Mouse (Mus musculus) right cerebral cortex, postnatal 10 days (tissue): ENCODE measurements around the gene Lyrm4.
A peak's percentile ranks its signal among the peaks of the same experiment; 100 is the strongest.

Experiments
- DNase-seq, 2 experiments: peaks; one replicate each; pipeline ENCODE4 v3.0.0; 2021; ENCODE audit warnings: low spot score in 2 of 2

Gene Lyrm4

GRCm38 (mm10) chr13:36105591-36105990, 11.7 kb downstream of the Lyrm4 start:
- no peak for DNase-seq

- no peak for DNase-seq
Measured at GRCm38 (mm10) chr13:36096684-36097383, 20.5 kb downstream of the Lyrm4 start.

DNA sequence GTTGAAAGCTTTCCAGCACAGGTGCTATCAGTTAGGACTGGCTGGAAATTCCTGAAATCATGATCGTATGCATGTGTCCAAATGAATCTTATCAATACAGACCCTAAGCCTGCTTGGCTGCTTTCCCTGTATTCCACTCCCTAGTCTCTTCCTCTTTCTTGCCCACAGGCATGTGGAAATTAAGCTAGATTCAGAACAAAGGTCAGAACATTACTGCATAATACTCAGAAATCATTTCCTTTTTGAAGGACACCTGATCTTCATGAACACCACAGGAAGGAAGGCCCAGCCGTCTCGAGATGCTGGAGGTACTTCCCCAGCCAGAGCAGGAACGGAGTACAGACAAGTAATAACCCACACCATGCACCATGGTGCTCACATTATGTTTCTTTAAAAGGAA, 29.2 kb downstream of the Lyrm4 start:
- no peak for DNase-seq

GRCm38 (mm10) chr13:36087427-36087826, 29.9 kb downstream of the Lyrm4 start:
- no peak for DNase-seq

GRCm38 (mm10) chr13:36086608-36087391, 30.5 kb downstream of the Lyrm4 start:
- no peak for DNase-seq

DNA sequence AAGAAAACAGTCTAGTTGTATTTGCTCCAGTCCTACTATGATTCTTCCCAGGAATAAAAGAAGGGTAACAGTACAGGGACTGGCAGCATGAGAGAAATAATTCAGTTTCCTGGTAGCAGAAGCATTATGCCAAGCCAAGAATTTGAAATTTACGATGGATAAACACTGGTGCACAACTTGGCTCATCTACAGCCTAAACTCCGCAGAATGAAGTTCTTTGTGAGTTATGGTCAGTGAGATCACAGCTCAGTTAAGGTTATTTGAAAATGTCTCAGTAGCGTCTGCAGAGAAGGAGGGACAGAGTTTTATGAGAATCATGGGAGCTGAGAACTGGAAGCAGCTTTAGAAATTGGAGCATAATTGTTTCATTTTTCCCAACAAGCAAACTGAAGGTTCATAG, 31.4 kb downstream of the Lyrm4 start:
- no peak for DNase-seq

DNA sequence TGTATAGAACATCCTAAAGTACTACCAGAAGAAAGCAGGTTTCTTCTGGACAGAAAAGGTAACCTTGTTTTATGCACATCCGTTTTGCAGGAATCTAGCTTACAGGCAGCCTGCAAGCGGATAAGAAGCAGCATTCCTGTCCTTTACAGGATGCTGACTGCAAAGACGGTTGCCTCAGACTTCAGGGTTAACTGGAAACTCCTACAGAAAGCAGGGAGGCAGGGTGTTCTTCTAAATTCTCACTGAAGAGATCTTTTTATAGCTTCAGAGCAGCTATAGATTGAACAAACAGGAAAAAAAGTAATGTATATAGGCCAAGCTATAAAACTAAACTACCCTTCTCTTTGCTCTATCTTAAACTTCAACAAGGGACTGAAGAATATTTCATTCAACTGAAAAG, 32.6 kb downstream of the Lyrm4 start:
- no peak for DNase-seq

GRCm38 (mm10) chr13:36081591-36081990, 35.7 kb downstream of the Lyrm4 start:
- DNase-seq: no peak

- DNase-seq: no peak
Measured at GRCm38 (mm10) chr13:36074484-36074883, 42.8 kb downstream of the Lyrm4 start.

DNA sequence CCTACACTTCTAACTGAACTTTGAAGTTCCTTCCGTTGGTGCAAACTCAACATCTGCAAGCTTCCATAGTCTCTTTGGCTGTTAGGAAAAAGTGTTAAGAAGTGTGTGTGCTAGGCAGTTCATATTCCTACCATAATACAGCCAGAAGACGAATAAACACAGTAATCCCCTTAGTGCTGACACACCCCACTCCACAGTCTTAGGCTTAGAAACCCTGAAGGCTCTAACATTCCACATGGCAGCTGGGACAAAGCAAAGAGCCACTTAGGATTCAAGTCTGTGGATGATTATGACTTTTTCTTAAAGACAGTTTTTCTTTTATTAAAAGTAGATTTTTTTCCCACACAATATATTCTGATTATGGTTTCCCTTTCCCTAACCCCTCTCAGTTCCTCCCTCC, 50.6 kb downstream of the Lyrm4 start:
- no peak for DNase-seq

DNA sequence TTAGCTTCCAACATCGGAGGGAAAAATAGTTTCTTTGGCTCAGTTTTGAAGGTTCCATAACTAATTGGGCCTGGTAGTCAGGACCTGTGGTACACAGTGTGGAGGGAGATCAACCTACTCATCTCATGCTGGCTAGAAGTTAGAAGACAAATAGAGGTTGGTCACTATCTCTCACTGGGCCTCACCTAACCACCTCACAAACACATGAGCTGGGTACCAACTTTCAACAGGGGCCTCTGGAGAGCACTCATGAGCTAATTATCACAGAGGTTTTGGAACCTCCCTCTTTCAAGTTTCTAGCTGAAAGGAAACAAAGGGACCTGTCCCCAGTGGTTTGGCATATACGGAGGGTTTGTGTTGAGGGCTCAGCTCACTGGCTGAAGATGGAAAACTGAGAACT, 59.8 kb downstream of the Lyrm4 start:
- DNase-seq: no peak

DNA sequence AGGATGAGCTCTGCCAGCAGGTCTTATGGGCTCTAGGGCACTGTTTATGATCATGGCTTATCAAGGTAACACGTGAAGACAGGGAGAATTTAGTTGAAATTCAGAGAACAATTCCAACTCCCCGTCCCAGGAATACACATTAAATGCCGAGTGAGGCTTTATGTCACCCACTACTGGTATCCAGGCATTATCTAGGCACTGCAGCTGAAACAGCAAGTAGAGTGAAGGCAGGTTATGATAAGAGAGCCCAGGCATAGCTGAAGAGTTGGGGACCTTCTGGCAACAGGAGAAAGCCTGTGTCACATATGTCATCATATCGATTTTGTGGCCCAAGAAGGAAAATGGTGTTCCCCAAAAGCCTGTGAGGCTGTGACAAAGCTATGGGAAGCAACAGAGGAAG, 60.4 kb downstream of the Lyrm4 start:
- DNase-seq: no peak

- DNase-seq: no peak
Measured at GRCm38 (mm10) chr13:36056509-36056908, 60.8 kb downstream of the Lyrm4 start.

- no peak for DNase-seq
Measured at GRCm38 (mm10) chr13:36035528-36035927, 81.8 kb downstream of the Lyrm4 start.

GRCm38 (mm10) chr13:36031959-36032358, 85.4 kb downstream of the Lyrm4 start:
- no peak for DNase-seq

DNA sequence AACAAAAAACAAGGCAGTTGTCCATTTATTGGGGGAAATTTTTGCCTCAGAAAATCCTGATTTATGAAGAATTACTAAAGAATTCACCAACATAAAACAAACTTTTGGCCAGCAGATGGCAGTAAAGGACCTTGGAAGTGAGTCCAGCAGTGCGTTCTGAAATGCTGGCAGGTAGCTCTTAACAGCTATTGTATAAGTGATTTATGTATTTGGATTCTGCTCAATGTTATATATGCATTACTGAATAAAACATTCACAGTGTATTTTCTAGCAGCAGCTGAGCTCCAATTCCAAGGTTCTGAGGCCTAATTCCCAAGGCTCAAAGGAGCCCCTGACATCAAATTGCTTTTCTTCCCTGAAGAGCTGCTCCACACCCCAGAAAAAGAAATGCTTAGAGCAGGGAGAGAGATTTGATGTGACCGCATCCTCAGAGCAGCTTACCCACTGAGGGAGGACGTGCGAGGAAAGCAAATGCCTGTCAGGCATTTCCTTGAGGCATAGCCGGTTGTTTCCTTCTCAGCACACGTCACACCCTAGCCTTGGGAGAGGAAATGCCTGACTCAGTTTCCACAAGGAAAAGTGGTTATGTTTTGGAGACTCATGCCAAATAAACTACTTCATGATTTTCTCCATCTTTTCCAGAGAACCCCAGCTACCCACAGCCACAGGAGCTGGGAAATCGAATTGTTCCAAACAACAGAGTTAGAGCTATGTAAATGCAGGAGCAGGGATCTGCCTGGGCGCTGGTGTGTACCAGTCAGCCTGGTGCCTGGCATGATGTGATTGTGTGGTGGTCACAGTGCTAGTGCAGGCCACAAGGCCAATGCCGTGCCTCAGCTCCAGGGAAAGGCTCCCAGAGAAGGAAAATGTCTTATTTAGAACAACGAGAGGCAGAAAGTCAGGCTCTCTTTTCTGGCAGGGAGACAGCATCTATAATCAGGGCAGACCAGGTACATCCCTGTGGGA, 97.7 kb downstream of the Lyrm4 start:
- DNase-seq: peak; percentile 83 to 85

DNA sequence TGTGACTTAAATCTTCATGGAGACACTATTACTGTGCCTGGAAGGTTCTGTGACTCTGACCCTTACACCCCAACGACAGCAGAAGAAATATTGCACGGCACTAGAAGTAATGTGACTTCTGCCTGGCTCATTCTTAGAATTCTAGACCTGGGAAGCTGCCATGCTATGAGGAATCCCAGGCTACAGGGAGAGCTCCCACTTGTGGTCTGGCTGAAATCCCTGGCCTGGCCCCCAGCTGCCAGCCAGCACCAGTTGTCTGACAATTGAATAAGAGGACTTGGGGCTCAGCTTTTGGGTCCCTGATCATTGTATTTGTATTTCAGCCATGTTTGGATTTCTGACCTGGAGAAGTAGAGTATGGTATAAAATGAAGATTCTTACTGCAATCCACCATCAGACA, 99.3 kb downstream of the Lyrm4 start:
- DNase-seq: no peak

GRCm38 (mm10) chr13:36015636-36016035, 101.7 kb downstream of the Lyrm4 start:
- DNase-seq: no peak

- no peak for DNase-seq
Measured at GRCm38 (mm10) chr13:36009981-36010380, 107.3 kb downstream of the Lyrm4 start.

GRCm38 (mm10) chr13:36000798-36001197, 116.5 kb downstream of the Lyrm4 start:
- no peak for DNase-seq

DNA sequence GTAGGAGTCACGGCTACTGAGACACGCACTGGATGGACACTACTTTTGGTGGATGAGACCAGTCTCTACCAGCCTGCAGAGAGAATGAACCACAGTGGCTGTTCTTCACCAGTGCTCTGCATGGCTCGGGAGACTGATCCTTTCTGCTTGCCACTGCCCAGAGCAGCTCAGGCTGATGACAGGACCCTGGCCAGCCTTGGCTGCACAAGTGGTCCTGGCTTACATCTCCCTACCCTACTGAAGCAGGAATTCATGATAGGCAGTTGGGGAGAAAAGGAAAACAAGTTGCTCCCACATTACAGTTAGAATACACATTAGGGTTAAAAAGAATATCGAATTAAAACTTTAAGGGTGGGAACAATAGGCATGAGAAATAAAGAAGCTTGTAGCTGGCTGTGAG, 119.7 kb downstream of the Lyrm4 start:
- DNase-seq: no peak
